Mouse (Mus musculus) CH12.LX (cell line): ENCODE results near the gene Gng2. TPM values are rescaled to one million over a fixed set of nuclear protein-coding genes. Genes with fewer than 3 reads are reported as not detected.

Experiments used
- DNase-seq: peaks from one replicate; pipeline ENCODE4 v3.0.0-alpha.2; 2013; ENCODE audit errors: extremely low read depth
- H3K27ac ChIP-seq: 2 replicates; pipeline ENCODE4 v1.5.1; 2012; ENCODE audit warnings: low read depth, mild to moderate bottlenecking, control low read depth, moderate library complexity; ENCODE audit not compliant: insufficient read depth
- H3K27me3 ChIP-seq: replicated peaks from 2 replicates; pipeline ENCODE3; 2012; ENCODE audit warnings: inconsistent platforms
- H3K36me3 ChIP-seq, 2 experiments: replicated peaks in 1 of 2; 2 replicates each; pipeline versions ENCODE3 to v1.6.1; 2012; ENCODE audit warnings: inconsistent platforms in 1 of 2, low read length in 1 of 2, mild to moderate bottlenecking in 1 of 2, mixed read lengths in 1 of 2, moderate library complexity in 1 of 2; ENCODE audit not compliant: control insufficient read depth in 1 of 2, insufficient read depth in 1 of 2
- H3K4me1 ChIP-seq, 2 experiments: 2 replicates each; pipeline ENCODE4 v1.6.1; 2012; ENCODE audit warnings: inconsistent platforms in 1 of 2, moderate library complexity in 1 of 2; ENCODE audit not compliant: insufficient read depth in 2 of 2, control insufficient read depth in 1 of 2
- H3K4me2 ChIP-seq: 2 replicates; pipeline ENCODE4 v1.6.1; 2012; ENCODE audit warnings: low read depth, mild to moderate bottlenecking, control low read depth; ENCODE audit not compliant: poor library complexity, insufficient read depth, severe bottlenecking
- H3K4me3 ChIP-seq, 3 experiments: fragments of 150-350 bp in 1 of 3; sonication (generic) in 1 of 3; replicated peaks in 1 of 3; 2 replicates each; pipeline versions ENCODE3 to v1.5.1; 2011 to 2012; ENCODE audit warnings: low read depth in 2 of 3, low read length in 2 of 3, mild to moderate bottlenecking in 2 of 3, moderate library complexity in 2 of 3, control low read depth in 1 of 3, improper control_type of control experiment in 1 of 3, inconsistent platforms in 1 of 3, mixed read lengths in 1 of 3; ENCODE audit not compliant: poor library complexity in 1 of 3
- H3K79me2 ChIP-seq: replicated peaks from 2 replicates; pipeline ENCODE4 v1.6.1; 2012; ENCODE audit warnings: mild to moderate bottlenecking, moderate library complexity; ENCODE audit not compliant: control insufficient read depth, poor library complexity, insufficient read depth, severe bottlenecking; ENCODE audit errors: extremely low read depth
- H3K9ac ChIP-seq: 2 replicates; pipeline ENCODE4 v1.6.1; 2012; ENCODE audit warnings: low read depth, mild to moderate bottlenecking, control low read depth, moderate library complexity; ENCODE audit not compliant: insufficient read depth
- H3K9me3 ChIP-seq: replicated peaks from 2 replicates; pipeline ENCODE3; 2012; ENCODE audit warnings: low read length, inconsistent platforms, mixed read lengths
- CTCF ChIP-seq, 2 experiments: IDR thresholded peaks in 1 of 2; conservative IDR thresholded peaks in 1 of 2; 2 replicates each; pipeline ENCODE4 v1.5.1; 2011 to 2012; ENCODE audit warnings: low read depth in 2 of 2, low read length in 2 of 2, improper control_type of control experiment in 1 of 2, inconsistent platforms in 1 of 2, mild to moderate bottlenecking in 1 of 2, moderate library complexity in 1 of 2
- E2F4 ChIP-seq: IDR thresholded peaks from 2 replicates; pipeline ENCODE4 v1.6.1; 2011; ENCODE audit warnings: low read depth, low read length, improper control_type of control experiment; ENCODE audit not compliant: insufficient replicate concordance
- ELF1 ChIP-seq: IDR thresholded peaks from 2 replicates; pipeline ENCODE4 v1.6.1; 2014; ENCODE audit warnings: low read depth, mild to moderate bottlenecking, inconsistent platforms, low read length, improper control_type of control experiment
- EP300 ChIP-seq: IDR thresholded peaks from 2 replicates; pipeline ENCODE4 v1.6.1; 2011; ENCODE audit warnings: low read length, improper control_type of control experiment
- HCFC1 ChIP-seq: IDR thresholded peaks from 2 replicates; pipeline ENCODE4 v1.6.1; 2012; ENCODE audit warnings: low read depth, mild to moderate bottlenecking, inconsistent platforms, low read length, improper control_type of control experiment
- IRF4 ChIP-seq: IDR thresholded peaks from 2 replicates; pipeline ENCODE4 v1.6.1; 2014; ENCODE audit warnings: low read depth, mild to moderate bottlenecking, inconsistent platforms, low read length, improper control_type of control experiment
- JUND ChIP-seq: conservative IDR thresholded peaks from 2 replicates; pipeline ENCODE4 v1.6.1; 2011; ENCODE audit warnings: low read depth, low read length, improper control_type of control experiment
- KAT2A ChIP-seq: IDR thresholded peaks from 2 replicates; pipeline ENCODE4 v1.6.1; 2012; ENCODE audit warnings: low read length, improper control_type of control experiment, inconsistent platforms; ENCODE audit not compliant: insufficient replicate concordance
- POLR2A ChIP-seq: IDR thresholded peaks from 2 replicates; pipeline ENCODE4 v1.6.1; 2011; ENCODE audit warnings: low read depth, mild to moderate bottlenecking, improper control_type of control experiment, low read length
- POLR2AphosphoS2 ChIP-seq: IDR thresholded peaks from 2 replicates; pipeline ENCODE4 v1.6.1; 2011; ENCODE audit warnings: low read depth, low read length, improper control_type of control experiment
- SMC3 ChIP-seq: IDR thresholded peaks from 2 replicates; pipeline ENCODE4 v1.6.1; 2011; ENCODE audit warnings: low read depth, low read length, improper control_type of control experiment
- TBP ChIP-seq: conservative IDR thresholded peaks from 2 replicates; pipeline ENCODE4 v1.6.1; 2011; ENCODE audit warnings: low read depth, low read length, improper control_type of control experiment
- TCF12 ChIP-seq: IDR thresholded peaks from 2 replicates; pipeline ENCODE4 v1.6.1; 2014; ENCODE audit warnings: low read depth, mild to moderate bottlenecking, inconsistent platforms, low read length, improper control_type of control experiment
- USF1 ChIP-seq: IDR thresholded peaks from 2 replicates; pipeline ENCODE4 v1.6.1; 2014; ENCODE audit warnings: low read depth, mild to moderate bottlenecking, inconsistent platforms, low read length, improper control_type of control experiment
- dilution Hi-C: fragments of 300-500 bp; cut with MboI; formaldehyde crosslinking; loops from 2 replicates; pipeline ENCODE4 v1.14.3; 2020; ENCODE audit warnings: low sequenced_read_pairs; ENCODE audit not compliant: extremely low pct_unique_long_range_greater_than_20kb, extremely low pct_ligation_motif_present
- in situ Hi-C: fragments of 300-500 bp; cut with MboI; formaldehyde crosslinking; loops from 3 replicates; pipeline ENCODE4 v1.14.3; 2019; ENCODE audit warnings: low sequenced_read_pairs, low pct_ligation_motif_present, low pct_unique_long_range_greater_than_20kb, mixed read lengths
- polyA plus RNA-seq: library from polyadenylated mRNA; unstranded; fragments of >175 nt; gene quantifications from 2 replicates; pipeline ENCODE4 v1.2.1, GENCODE M21; 2012; ENCODE audit warnings: low read depth; ENCODE audit not compliant: insufficient read length
- total RNA-seq, 2 experiments: library from RNA; depleted of rRNA; stranded (reverse); fragments of 300-350 nt in 1 of 2; fragments of >200 nt in 1 of 2; gene quantifications; 2 replicates each; pipeline ENCODE4 v1.2.3; 2012 to 2014

The Gng2 gene
- total and polyA plus RNA-seq, 3 experiments: 52.1 to 67.7 (median 63.4) TPM

DNA sequence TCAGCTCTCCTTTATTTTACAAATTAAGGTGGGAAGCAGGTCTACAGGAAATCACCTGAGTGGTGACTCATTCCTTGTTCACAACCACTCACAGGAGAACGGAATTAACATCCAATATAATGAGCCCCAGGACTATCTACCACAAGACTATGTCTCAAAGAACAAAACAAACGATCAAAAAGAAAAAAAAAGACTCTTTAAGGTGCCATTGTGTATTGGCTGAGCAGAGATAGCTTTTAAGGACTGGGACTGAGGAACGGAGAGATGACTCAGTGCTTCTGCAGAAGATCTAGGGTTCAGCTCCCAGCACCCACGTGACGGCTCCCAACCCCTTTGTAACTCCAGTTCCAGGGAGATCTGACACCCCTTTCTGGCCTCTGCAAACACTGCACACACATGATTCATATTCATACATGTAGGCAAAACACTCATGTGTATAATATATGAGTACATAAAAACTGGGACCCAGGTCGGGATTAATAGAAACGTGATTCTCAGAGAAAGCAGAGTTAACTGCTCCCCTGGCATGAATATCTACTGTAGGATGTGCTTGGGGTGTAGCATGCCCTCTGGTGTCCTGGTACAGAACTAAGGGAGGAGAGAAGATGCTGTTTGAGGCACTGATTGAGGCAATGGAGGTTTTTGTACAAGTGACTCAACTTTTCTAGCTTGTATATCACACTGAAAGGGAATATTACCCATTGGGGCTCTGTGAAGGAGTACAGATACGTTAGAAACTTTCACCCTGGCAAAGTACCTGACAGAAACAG is 115.9 kb downstream of the Gng2 start:
- peaks cover 3 to 19% of the 10 kb centered on the region in 2 experiments for H3K4me1 ChIP-seq
- H3K4me3 ChIP-seq: no peak overlapping the region
- no peak for TF ChIP-seq POLR2AphosphoS2
- TF ChIP-seq SMC3: peak; percentile 27
- TF ChIP-seq ELF1: no peak
- TF ChIP-seq CTCF (conservative IDR thresholded peaks at IDR 0.05 in 1 of 2, IDR thresholded peaks at IDR 0.05 in 1 of 2; ENCODE audit: low read depth in 2 of 2, low read length in 2 of 2): peak in 1 of 2 experiments; percentile 34; a peak in 1 of 4 replicates
- no peak for TF ChIP-seq TCF12
- TF ChIP-seq, all 38 proteins: peak for 2
- H3K9me3 ChIP-seq: peaks cover 5% of the 10 kb centered on the region
- dilution Hi-C loops: no loop called here
- H3K36me3 ChIP-seq: no peaks in the 10 kb centered on the region
- H3K27me3 ChIP-seq: no peaks in the 10 kb centered on the region
- in situ Hi-C loops: no loop called here
- no peak for DNase-seq
- no peak overlapping the region for H3K9ac ChIP-seq
- H3K27ac ChIP-seq: no peak overlapping the region
- H3K79me2 ChIP-seq: no peaks in the 10 kb centered on the region
- H3K4me2 ChIP-seq: no peak overlapping the region

DNA sequence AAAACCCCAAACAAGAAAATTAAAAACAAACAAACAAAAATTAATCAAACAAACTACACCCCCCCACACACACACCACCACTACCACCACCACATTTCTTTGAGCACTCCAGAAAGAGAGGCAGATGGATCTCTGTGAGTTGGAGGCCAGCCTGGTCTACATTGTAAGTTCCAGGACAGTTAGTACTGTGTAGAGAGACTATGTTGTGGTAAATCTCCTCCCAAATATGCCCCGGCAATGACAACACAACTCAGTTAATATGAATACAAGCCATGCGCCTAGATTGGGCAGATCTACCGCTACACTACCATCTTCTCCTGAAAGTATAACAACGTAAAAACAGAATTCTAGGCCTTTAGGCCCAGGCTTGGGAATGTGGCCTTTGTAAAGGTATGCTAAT is 117.1 kb downstream of the Gng2 start:
- DNase-seq: no peak
- H3K79me2 ChIP-seq: no peaks in the 10 kb centered on the region
- no peak overlapping the region for H3K9ac ChIP-seq
- no peak overlapping the region for H3K4me2 ChIP-seq
- H3K4me3 ChIP-seq: no peak overlapping the region
- TF ChIP-seq IRF4: no peak
- no peak for TF ChIP-seq USF1
- TF ChIP-seq JUND: no peak
- TF ChIP-seq POLR2AphosphoS2: no peak
- TF ChIP-seq EP300: no peak
- TF ChIP-seq HCFC1: no peak
- no peak for TF ChIP-seq KAT2A
- no peak for TF ChIP-seq TBP
- TF ChIP-seq E2F4: no peak
- TF ChIP-seq POLR2A: no peak
- TF ChIP-seq, all 38 proteins: peak for 0
- Histone ChIP-seq H3K36me3 (no peaks in the 10 kb centered on the region), H3K27me3 (no peaks in the 10 kb centered on the region), H3K4me1 (peaks cover 3 to 19% of the 10 kb centered on the region in 2 experiments), H3K27ac (no peak overlapping the region), H3K9me3 (peaks cover 5% of the 10 kb centered on the region)
- in situ Hi-C loops (no loop called here), dilution Hi-C loops (no loop called here)
